Mouse (Mus musculus): ENCODE results near the gene Phkg1. TPM values are rescaled to one million over a fixed set of nuclear protein-coding genes. Genes with fewer than 3 reads are reported as not detected.
A peak's percentile ranks its signal among the peaks of the same experiment; 100 is the strongest.
"Not testable (repeated sequence)": the region's sequence is repeated elsewhere in the genome, so short reads cannot be mapped to it uniquely, and the experiment has no call there.

The Phkg1 gene
- 1 to 10 TPM; 1.4 to 4.3 TPM for total RNA-seq (2021)
- long read RNA-seq, experiment 1, partial matches to known transcripts = 0 of 3 reads
- long read RNA-seq, experiment 1, other reads (novel, unspliced or antisense) = 3 of 3 reads
- long read RNA-seq, experiment 2, partial matches to known transcripts = 0 of 1 reads
- long read RNA-seq, experiment 2, other reads (novel, unspliced or antisense) = 0 of 1 reads

GRCm38 (mm10) chr5:129898449-129898848 lies at the start of gene Phkg1:
Phkg1 (minus strand) TSS chr5:129898549.
- no peak for DNase-seq

DNA sequence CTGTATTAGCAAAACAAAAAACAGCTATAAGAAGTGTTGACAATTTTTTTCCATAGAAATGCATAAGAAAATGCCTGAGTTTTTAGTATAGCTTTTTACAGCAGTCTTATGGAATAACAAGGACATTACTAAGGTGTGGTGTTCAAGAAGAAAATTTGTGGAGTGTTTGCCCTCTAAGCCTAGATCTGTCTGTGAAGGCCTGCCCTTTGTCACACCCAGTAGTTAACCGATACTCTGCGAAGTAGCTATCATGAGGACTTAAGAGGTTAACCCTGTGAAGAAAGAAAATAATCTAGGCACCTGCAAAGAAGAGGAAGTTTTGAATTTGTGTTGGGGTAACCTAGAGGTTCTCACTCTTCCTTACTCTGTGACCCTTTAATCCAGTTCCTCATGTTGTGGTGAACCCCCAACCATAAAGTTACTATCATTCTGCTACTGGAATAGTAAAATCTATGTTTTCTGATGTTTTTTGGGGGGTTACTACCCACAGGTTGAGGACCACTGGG lies 49.2 kb upstream of the Phkg1 start:
- DNase-seq = no peak

- no peak for DNase-seq
These were observed 45.1 kb upstream of the Phkg1 start for GRCm38 (mm10) chr5:129943402-129943801.

DNA sequence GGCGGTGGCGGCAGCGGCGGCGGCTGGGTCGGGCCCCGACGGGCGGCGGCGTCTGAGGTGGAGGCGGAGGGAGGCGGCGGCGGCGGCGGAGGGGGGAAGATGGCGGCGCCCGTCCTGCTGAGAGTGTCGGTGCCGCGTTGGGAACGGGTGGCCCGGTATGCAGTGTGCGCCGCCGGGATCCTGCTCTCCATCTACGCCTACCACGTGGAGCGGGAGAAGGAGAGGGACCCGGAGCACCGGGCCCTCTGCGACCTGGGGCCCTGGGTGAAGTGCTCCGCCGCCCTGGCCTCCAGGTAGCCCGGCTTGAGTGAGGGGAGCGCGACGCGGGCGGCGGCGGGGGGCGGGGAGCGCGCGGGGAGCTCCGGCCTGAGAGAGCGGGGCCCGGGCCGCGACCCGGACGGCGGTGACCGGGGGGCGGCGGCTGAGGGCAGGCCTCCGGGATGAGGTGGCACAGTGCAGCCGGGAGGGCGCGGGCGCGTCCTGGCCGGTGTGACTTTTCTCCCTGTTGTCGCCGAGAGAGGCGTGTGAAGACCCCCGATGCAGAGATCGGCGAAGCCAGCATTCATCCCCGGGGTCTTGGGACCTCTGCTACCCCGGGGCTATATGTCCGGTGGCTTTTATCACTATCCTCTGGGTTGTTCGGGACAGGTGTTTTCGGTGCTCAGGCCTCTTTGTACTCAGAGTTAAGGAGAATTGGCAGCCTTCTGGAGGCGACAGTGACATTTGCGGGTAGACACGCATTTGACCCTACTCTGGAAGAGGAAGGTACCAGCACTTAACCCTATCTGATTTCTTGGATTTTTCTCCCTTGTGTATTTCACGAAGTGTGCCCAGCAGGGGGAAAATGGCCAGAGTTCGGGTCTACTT lies 44.0 kb upstream of the Phkg1 start:
- DNase-seq = peak; percentile 47 to 69

DNA sequence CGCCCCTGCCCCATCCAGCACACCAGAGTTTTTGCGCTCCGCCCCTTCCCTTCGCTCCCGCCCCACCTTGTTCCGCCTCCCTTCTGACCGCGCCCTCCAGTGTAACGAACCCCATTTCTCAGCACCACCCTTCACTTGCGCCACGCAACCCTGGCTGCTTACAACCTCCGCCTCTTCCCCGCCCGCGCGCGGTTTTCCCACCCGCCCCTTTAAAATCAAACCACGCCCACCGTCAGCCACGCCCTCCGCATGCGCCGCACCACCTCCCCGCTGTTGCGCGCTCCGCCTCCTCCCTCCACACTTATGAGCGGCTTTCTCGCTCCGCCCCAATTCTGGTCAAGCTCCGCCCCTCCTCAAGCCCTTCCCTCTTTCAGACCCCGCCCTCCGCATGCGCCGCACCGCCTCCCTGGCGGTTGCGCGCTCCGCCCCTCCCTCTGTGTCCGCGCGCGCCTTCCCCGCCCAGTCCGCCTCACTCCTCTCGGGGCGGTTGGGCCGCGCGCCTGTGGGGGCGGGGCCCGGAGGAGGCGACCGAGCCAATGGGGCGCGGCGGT lies 43.2 kb upstream of the Phkg1 start, which contains the start of gene Vkorc1l1:
Gene Vkorc1l1, plus strand, starts transcription at position 476 of the 551 bp plus-strand sequence.
- peak; percentile 99 for DNase-seq

DNA sequence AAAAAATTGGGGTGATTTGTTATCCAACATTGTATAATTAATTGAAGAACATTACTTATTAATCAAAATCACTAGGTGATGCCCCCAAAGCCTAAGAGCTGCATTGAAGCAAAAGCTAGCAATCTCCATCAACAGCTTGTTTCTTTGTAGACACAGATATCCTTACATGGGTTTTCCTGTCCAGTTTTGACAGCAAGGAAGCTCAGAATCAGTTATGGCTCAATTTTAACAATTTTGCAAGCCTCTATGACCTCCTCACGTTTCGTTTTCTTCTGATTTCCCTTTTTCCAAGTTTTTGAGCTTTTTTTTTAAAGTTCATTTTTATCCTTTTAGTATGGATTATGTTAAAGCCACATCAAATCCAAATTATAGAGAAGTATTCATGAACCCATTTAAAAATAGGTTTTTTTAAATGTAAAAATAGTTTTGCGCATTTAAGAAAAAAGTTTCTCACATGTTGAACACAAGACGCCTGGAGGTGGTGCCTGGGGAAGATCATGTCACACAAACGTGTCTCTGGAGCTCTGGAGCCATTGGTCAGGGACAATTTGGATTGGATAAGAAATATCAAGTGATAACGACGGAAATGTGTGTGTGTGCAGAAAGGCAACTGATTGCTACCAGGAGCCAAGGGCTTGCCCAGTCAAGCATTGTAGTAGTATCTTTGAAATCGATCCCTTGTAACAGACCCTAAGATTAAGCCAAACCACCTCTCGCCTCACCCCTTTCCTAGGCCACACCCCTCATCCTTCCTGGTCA lies 42.6 kb upstream of the Phkg1 start:
- DNase-seq = no peak

- no peak for DNase-seq
These were observed 41.9 kb upstream of the Phkg1 start for GRCm38 (mm10) chr5:129940281-129940680.

- no peak for DNase-seq
These were observed 38.6 kb upstream of the Phkg1 start for GRCm38 (mm10) chr5:129936941-129937340.

GRCm38 (mm10) chr5:129929924-129930855 lies 31.8 kb upstream of the Phkg1 start:
- peak; percentile 25 to 42 for DNase-seq

- DNase-seq = no peak
These were observed 27.6 kb upstream of the Phkg1 start for GRCm38 (mm10) chr5:129925933-129926332.

- no peak for DNase-seq
These were observed 26.6 kb upstream of the Phkg1 start for GRCm38 (mm10) chr5:129924820-129925452.

GRCm38 (mm10) chr5:129921972-129922371 lies 23.6 kb upstream of the Phkg1 start:
- DNase-seq = no peak

- DNase-seq = peak in 1 of 2 experiments; percentile 44
These were observed 21.0 kb upstream of the Phkg1 start for GRCm38 (mm10) chr5:129919320-129919719.

DNA sequence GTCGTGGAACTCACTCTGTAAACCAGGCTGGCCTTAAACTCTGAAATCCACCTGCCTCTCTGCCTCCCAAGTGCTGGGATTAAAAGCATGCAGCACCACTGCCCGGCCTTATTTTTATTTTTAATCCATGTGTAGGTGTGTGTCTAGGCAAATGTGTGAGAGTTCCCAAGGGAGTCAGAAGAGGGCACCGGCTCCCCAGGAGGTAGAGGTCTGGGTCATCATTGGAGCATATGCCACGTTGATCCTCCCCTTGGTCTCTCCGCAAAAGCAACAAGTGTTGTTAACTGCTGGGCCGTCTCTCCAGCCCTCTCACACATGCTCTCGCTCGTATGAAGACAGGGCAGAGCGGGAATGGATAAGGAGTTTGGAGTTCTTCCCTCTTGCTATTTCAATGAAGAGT lies 20.4 kb upstream of the Phkg1 start:
- DNase-seq = peak in 1 of 2 experiments; percentile 35

- DNase-seq = no peak
These were observed 19.8 kb upstream of the Phkg1 start for GRCm38 (mm10) chr5:129918065-129918651.

DNA sequence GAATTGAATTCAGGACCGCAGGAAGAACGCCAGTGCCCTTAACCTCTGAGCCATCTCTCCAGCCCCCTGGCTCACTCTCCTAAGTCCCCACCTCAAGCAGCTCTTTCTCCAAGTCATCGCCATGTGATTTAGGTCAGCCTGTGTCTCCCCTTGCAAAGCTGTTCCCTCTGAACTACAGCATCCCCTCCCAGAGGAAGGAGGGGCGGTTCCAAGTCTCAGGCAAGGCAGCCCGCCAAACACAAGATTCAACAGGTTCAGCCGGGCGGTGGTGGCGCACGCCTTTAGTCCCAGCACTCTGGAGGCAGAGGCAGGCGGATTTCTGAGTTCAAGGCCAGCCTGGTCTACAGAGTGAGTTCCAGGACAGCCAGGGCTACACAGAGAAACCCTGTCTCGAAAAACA lies 17.1 kb upstream of the Phkg1 start:
- not testable (repeated sequence) for DNase-seq

- DNase-seq = peak in 1 of 2 experiments; percentile 44
These were observed 15.7 kb upstream of the Phkg1 start for GRCm38 (mm10) chr5:129914024-129914423.

DNA sequence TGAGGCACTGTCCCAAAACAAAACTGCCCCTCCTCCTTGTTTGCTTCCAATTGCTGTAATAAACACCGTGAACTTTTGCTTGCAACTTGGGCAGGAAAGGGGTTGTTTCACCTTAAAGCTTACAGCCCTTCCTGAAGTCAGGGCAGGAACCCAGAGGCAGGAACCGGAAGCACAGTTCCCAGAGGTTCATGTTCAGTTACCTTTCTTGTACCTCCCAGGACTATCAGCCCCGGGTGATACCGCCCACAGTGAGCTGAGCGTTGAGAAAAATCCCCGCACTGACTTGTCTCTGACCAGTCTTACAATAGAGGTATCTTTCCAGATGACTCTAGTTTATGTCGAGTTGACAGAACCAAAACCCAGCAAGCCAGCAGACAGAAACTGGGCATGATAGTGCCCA lies 11.2 kb upstream of the Phkg1 start:
- no peak for DNase-seq

DNA sequence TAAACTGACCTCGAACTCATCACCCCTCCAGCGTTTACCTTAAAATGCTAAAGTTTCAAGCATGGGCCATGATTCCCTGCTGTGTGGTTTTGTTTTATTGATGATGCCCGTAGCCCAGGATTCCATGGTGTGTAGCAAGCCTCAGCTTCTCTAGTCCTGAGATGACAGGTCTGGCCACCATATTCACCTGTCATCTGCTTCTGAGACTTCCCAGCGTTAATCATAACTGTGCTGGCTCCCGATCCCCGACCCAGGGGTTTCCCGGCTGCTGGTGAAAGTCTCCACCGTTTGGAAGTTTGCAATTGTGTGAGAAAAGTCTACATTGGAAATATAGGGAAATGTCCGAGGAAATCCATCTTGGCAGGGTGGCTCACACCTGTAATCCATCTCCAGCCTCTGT lies 10.8 kb upstream of the Phkg1 start:
- DNase-seq = no peak
